Mouse (Mus musculus): ENCODE results near the gene Tceal1. TPM values are rescaled to one million over a fixed set of nuclear protein-coding genes. Genes with fewer than 3 reads are reported as not detected.

The Tceal1 gene
- polyA plus RNA-seq, 1 experiment from 2014 or later, result 25.9 TPM

Other genes starting within 250 kb of the Tceal1 start
- gene Kir3dl1, start 190.0 kb upstream of the Tceal1 start, polyA plus RNA-seq (2015; fragmentation: Nextera tagmentation; extraction: Ambion mirVana), result not detected in 2 replicates
- gene Kir3dl2, start 163.9 kb upstream of the Tceal1 start, polyA plus RNA-seq (2015; fragmentation: Nextera tagmentation; extraction: Ambion mirVana), result not detected in 2 replicates
- 75.6 and 89.4 TPM in 2 replicates for gene Tceal3, start 117.1 kb upstream of the Tceal1 start, polyA plus RNA-seq (2015; fragmentation: Nextera tagmentation; extraction: Ambion mirVana)
- gene Morf4l2, start 35.7 kb downstream of the Tceal1 start, polyA plus RNA-seq (2015; fragmentation: Nextera tagmentation; extraction: Ambion mirVana), result 509 and 511 TPM in 2 replicates
- not detected in 2 replicates for gene Glra4, start 72.2 kb downstream of the Tceal1 start, polyA plus RNA-seq (2015; fragmentation: Nextera tagmentation; extraction: Ambion mirVana)
- 15.1 and 16.9 TPM in 2 replicates for gene Plp1, start 114.7 kb downstream of the Tceal1 start, polyA plus RNA-seq (2015; fragmentation: Nextera tagmentation; extraction: Ambion mirVana)
- 22.1 and 22.2 TPM in 2 replicates for gene Rab9b, start 160.8 kb downstream of the Tceal1 start, polyA plus RNA-seq (2015; fragmentation: Nextera tagmentation; extraction: Ambion mirVana)
- not detected in 2 replicates for gene H2bfm, start 219.3 kb downstream of the Tceal1 start, polyA plus RNA-seq (2015; fragmentation: Nextera tagmentation; extraction: Ambion mirVana)

Data from neural tube, embryonic 15.5 days (tissue).